Mouse (Mus musculus): ENCODE measurements around the gene Tmem181a. TPM values are rescaled to one million over a fixed set of nuclear protein-coding genes. Genes with fewer than 3 reads are reported as not detected.
A peak's percentile ranks its signal among the peaks of the same experiment; 100 is the strongest.
"Not testable (repeated sequence)": the region's sequence is repeated elsewhere in the genome, so short reads cannot be mapped to it uniquely, and the experiment has no call there.

Gene Tmem181a
- total RNA-seq (2021): 1 to 10 TPM; 7.4 to 8.2 TPM
- long read RNA-seq, experiment 1, full-length matches to known transcripts: 9 of 14 reads
- long read RNA-seq, experiment 1, partial matches to known transcripts: 3 of 14 reads
- long read RNA-seq, experiment 1, other reads (novel, unspliced or antisense): 2 of 14 reads
- long read RNA-seq, experiment 2, full-length matches to known transcripts: 9 of 11 reads
- long read RNA-seq, experiment 2, partial matches to known transcripts: 2 of 11 reads
- long read RNA-seq, experiment 2, other reads (novel, unspliced or antisense): 0 of 11 reads

GRCm38 (mm10) chr17:6256400-6257069 lies at the start of gene Tmem181a:
Gene Tmem181a, plus strand, starts transcription at chr17:6256860.
- not testable (repeated sequence) for DNase-seq

- DNase-seq: no peak
These were observed 44.9 kb upstream of the Tmem181a start for GRCm38 (mm10) chr17:6211721-6212120.

- DNase-seq: no peak
These were observed 41.0 kb upstream of the Tmem181a start for GRCm38 (mm10) chr17:6215640-6216039.

- no peak for DNase-seq
These were observed 40.1 kb upstream of the Tmem181a start for GRCm38 (mm10) chr17:6216514-6216913.

DNA sequence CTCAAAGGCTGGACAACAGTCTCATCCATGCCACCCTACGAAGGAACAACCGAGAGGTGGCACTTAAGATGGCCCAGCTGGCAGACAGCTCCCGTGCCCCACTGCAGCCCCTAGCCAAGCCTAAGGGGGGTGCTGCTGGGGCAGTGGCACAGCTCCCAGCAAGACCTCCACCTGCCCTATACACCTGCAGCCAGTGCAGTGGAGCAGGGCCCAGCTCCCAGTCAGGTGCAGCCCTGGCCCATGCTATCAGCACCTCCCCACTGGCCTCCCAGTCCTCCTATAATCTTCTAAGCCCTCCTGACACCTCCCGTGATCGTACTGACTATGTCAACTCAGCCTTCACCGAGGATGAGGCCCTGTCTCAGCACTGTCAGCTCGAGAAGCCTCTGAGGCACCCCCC lies 24.0 kb upstream of the Tmem181a start:
- not testable (repeated sequence) for DNase-seq

- DNase-seq: not testable (repeated sequence)
These were observed 5.4 kb upstream of the Tmem181a start for GRCm38 (mm10) chr17:6251298-6251697.

GRCm38 (mm10) chr17:6257070-6257456 lies 403 bp downstream of the Tmem181a start:
- DNase-seq: not testable (repeated sequence)

- peak; percentile 14 for DNase-seq
These were observed 13.5 kb downstream of the Tmem181a start for GRCm38 (mm10) chr17:6269876-6270831.

- not testable (repeated sequence) for DNase-seq
These were observed 14.2 kb downstream of the Tmem181a start for GRCm38 (mm10) chr17:6270840-6271239.

- not testable (repeated sequence) for DNase-seq
These were observed 15.3 kb downstream of the Tmem181a start for GRCm38 (mm10) chr17:6271970-6272369.

DNA sequence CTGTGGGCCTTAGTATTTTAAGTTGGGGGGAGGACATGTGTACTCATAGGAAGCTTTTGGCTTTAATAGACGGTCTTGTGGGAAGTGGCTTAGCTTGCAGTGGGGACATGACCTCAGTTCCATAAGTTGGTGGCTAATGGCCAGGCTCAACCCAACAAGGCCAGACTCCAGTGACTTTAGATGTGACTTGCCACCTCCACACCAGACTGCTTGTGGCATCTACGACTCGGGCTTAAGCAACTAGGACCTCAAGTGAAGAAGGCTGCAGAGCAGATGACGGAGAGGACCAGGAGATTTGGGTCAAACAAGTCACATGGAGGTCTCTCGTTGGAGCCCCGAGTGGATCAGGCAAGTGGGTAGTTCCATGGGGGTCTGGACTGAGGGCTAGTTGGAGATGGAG lies 18.0 kb downstream of the Tmem181a start:
- not testable (repeated sequence) for DNase-seq

DNA sequence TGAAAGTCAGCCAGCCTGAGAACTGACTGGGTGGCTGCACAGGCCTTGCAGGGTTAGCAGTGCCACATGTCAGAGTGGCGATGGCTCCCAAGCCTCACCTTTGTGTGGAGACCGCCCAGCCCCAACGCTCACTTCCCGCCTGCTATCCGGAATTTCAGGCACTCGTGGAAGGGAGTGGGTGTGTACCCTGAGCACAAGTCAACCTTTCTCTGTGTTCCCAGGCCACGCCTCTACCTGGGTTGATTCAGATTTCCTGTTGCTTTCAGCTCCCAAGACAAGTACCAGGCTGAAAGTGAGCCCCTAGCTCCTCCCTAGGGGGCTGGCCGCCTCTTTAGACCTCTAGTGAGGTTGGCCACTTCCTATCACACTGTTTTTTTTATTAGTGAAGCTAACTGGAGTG lies 22.5 kb downstream of the Tmem181a start:
- DNase-seq: peak; percentile 8

DNA sequence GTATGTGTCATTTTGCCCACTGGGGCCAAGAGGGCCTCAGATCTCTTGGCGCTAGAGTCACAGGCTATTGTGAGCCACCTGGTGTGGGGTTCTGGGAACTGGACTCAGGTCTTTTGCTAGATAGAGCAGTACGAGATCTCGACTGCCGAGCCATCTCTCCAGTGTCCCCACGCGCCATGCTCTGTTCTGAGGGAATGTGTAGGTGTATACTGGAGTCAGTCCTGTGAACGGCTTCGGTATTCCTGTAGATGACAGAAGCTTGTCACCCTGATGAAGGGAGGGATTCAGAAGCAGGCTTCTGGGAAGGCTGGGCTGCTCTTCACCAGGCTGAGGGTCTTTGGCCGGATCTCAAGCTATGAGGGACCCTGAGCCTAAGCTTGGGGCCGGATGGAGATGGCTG lies 23.1 kb downstream of the Tmem181a start:
- not testable (repeated sequence) for DNase-seq

GRCm38 (mm10) chr17:6280513-6280912 lies 23.9 kb downstream of the Tmem181a start:
- peak; percentile 5 for DNase-seq

GRCm38 (mm10) chr17:6283137-6283536 lies 26.5 kb downstream of the Tmem181a start:
- DNase-seq: not testable (repeated sequence)

- DNase-seq: not testable (repeated sequence)
These were observed 29.5 kb downstream of the Tmem181a start for GRCm38 (mm10) chr17:6286169-6286568.

- DNase-seq: not testable (repeated sequence)
These were observed 32.4 kb downstream of the Tmem181a start for GRCm38 (mm10) chr17:6289045-6289444.

DNA sequence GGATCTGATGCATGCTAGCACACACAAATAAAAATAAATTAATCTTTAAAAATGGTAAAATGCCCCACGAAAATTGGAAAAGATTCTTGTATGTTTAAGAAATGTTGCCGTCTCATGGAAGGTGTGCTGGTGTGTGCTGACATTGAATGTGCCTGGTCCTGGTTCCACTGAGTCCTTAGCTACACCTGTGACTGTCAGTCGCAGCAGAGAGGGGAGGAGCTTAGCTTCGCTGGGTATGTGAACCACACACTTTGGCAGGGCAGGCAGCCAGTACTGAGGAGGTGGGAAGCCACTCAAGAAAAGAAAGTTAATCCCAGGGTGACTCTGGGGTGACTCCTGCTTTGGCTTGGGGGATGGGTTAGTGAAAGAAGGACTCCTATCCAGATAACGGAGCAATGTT lies 37.2 kb downstream of the Tmem181a start:
- DNase-seq: not testable (repeated sequence)

- DNase-seq: not testable (repeated sequence)
These were observed 40.6 kb downstream of the Tmem181a start for GRCm38 (mm10) chr17:6297060-6297795.

DNA sequence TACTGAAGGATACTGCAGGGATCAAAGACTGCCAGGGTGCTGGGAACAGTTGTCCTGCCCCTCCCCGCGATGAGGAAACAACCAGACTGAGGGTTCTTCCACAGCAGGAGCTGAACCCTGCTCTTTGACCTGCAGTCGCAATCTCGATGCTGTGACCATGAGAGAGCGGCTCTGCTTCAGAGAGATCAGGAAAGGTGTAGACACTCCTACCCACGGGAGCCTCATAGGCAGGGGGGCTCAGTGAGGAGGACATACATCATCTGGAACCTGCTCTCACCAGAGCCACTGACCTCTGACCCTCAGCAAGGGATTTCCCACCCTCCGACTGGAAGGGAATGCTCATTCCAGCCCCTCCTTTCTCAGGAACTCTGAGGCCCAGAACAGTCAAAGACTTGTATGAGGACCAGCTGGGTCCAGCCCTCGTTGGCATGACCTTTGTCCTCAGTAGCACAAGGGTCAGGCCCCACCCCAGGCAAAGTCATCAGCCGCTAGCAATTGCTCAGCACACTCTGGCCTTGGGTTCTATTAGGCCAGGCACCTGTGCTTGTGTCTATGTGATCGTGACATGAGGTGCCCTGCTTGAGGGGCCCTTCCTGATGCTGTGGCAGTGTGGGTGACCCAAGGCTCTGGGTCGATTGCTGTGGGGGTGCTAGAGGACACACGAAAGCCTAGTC lies 43.7 kb downstream of the Tmem181a start:
- not testable (repeated sequence) for DNase-seq

- not testable (repeated sequence) for DNase-seq
These were observed 48.2 kb downstream of the Tmem181a start for GRCm38 (mm10) chr17:6304891-6305290.
